Mouse (Mus musculus): Measurements from ENCODE around the gene Col10a1. TPM values are rescaled to one million over a fixed set of nuclear protein-coding genes. Genes with fewer than 3 reads are reported as not detected.

The Col10a1 gene
- total RNA-seq (2014; rRNA removed) (not detected in 2 replicates), polyA plus RNA-seq (2012; rRNA removed) (not detected in 2 replicates)

- no peaks in the 10 kb centered on the region for H3K4me1 ChIP-seq (ENCODE audit: control insufficient read depth, insufficient read depth, low read length)
- WGBS, result 87% methylated on average over 8 of the region's 8 CpGs
- TF ChIP-seq POLR2A (IDR thresholded peaks at IDR 0.05; ENCODE audit: extremely low read depth, insufficient read depth, low read length) (no peak), CTCF (IDR thresholded peaks at IDR 0.05; ENCODE audit: low read depth, low read length) (no peak)
- no peak within 1 kb of the TSS for H3K4me3 ChIP-seq (ENCODE audit: insufficient read depth, low read depth, low read length)
- H3K27ac ChIP-seq (replicated peaks; ENCODE audit: insufficient read depth, low read depth, low read length), result no peak within 1 kb of the TSS
- no peak within 1 kb of the TSS for H3K9ac ChIP-seq (ENCODE audit: low read depth, low read length)
- no peak for DNase-seq (ENCODE audit: extremely low read depth, low read depth, low spot score)
- no peaks in the 10 kb centered on the region for H3K27me3 ChIP-seq (ENCODE audit: control insufficient read depth, insufficient read depth, low read length)
- no peaks in the 10 kb centered on the region for H3K79me2 ChIP-seq (ENCODE audit: control insufficient read depth, insufficient read depth, low read length)
- no peaks in the 10 kb centered on the region; the same call in 1 of the 2 replicates for H3K36me3 ChIP-seq (ENCODE audit: control insufficient read depth, insufficient read depth, low read length)
Observed at GRCm38 (mm10) chr10:34389681-34390080, at the start of gene Col10a1. Gene Col10a1, plus strand, starts transcription at chr10:34389981.

DNA sequence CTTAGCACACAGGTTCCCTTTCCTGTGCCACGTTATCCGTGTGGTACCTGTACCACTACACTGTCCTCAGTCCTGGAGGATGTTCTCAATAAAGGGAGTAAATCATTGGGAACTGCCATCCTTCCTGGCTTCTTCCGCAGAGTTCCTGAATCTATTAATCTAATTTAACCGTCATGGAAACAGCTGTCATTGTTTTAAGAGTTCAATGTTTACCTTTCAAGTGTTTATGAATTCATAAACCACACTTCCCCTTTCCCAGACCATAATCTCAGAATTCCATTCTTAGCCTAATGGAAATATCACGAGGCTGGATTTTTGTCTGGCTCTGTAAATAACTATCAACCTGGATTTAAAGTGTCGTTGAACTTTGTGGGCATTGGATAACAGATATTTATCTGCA lies 48.8 kb upstream of the Col10a1 start:
- WGBS, result 77% methylated on average over 6 of the region's 6 CpGs
- DNase-seq (ENCODE audit: extremely low read depth, low read depth, low spot score), result no peak
- Histone ChIP-seq H3K27me3 (ENCODE audit: control insufficient read depth, insufficient read depth, low read length) (no peaks in the 10 kb centered on the region), H3K27ac (replicated peaks; ENCODE audit: insufficient read depth, low read depth, low read length) (no peak overlapping the region), H3K36me3 (ENCODE audit: control insufficient read depth, insufficient read depth, low read length) (no peaks in the 10 kb centered on the region), H3K9ac (ENCODE audit: low read depth, low read length) (no peak overlapping the region), H3K4me1 (ENCODE audit: control insufficient read depth, insufficient read depth, low read length) (no peaks in the 10 kb centered on the region), H3K4me3 (ENCODE audit: insufficient read depth, low read depth, low read length) (no peak overlapping the region), H3K79me2 (ENCODE audit: control insufficient read depth, insufficient read depth, low read length) (no peaks in the 10 kb centered on the region)
- TF ChIP-seq POLR2A (IDR thresholded peaks at IDR 0.05; ENCODE audit: extremely low read depth, insufficient read depth, low read length), result no peak
- TF ChIP-seq CTCF (IDR thresholded peaks at IDR 0.05; ENCODE audit: low read depth, low read length), result no peak

- no peaks in the 10 kb centered on the region for H3K79me2 ChIP-seq (ENCODE audit: control insufficient read depth, insufficient read depth, low read length)
- WGBS, result 95% methylated on average over 1 of the region's 1 CpGs
- H3K4me1 ChIP-seq (ENCODE audit: control insufficient read depth, insufficient read depth, low read length), result no peaks in the 10 kb centered on the region
- TF ChIP-seq CTCF (IDR thresholded peaks at IDR 0.05; ENCODE audit: low read depth, low read length) (no peak), POLR2A (IDR thresholded peaks at IDR 0.05; ENCODE audit: extremely low read depth, insufficient read depth, low read length) (no peak)
- H3K27ac ChIP-seq (replicated peaks; ENCODE audit: insufficient read depth, low read depth, low read length), result no peak overlapping the region
- DNase-seq (ENCODE audit: extremely low read depth, low read depth, low spot score), result no peak
- no peak overlapping the region for H3K4me3 ChIP-seq (ENCODE audit: insufficient read depth, low read depth, low read length)
- no peaks in the 10 kb centered on the region for H3K36me3 ChIP-seq (ENCODE audit: control insufficient read depth, insufficient read depth, low read length)
- no peak overlapping the region for H3K9ac ChIP-seq (ENCODE audit: low read depth, low read length)
- no peaks in the 10 kb centered on the region for H3K27me3 ChIP-seq (ENCODE audit: control insufficient read depth, insufficient read depth, low read length)
Observed at GRCm38 (mm10) chr10:34341886-34342285, 47.9 kb upstream of the Col10a1 start.

DNA sequence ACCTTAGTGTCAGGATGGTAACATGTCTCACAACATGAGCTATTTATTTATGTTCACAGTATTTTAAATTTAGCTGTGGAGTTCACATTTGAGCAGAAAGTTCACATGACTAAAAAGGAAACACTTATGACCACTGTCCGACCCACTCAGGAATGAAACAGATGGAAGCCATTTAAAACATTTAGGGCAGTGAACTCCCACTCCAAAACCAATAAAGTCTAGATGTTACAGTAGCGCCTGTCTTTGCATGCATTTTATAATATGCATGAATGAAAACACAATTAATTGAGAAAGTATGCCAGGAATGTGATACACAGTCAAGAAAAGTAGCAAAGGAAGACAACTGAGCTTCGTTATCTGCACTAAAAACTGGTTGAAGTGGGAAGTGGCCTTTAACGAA lies 37.6 kb upstream of the Col10a1 start:
- H3K27ac ChIP-seq (replicated peaks; ENCODE audit: insufficient read depth, low read depth, low read length), result no peak overlapping the region
- 88% methylated on average over 4 of the region's 4 CpGs for WGBS
- H3K36me3 ChIP-seq (ENCODE audit: control insufficient read depth, insufficient read depth, low read length), result no peaks in the 10 kb centered on the region; the same call in 1 of the 2 replicates
- no peaks in the 10 kb centered on the region for H3K27me3 ChIP-seq (ENCODE audit: control insufficient read depth, insufficient read depth, low read length)
- DNase-seq (ENCODE audit: extremely low read depth, low read depth, low spot score), result no peak
- no peaks in the 10 kb centered on the region; the same call in 1 of the 2 replicates for H3K79me2 ChIP-seq (ENCODE audit: control insufficient read depth, insufficient read depth, low read length)
- no peak overlapping the region for H3K9ac ChIP-seq (ENCODE audit: low read depth, low read length)
- H3K4me1 ChIP-seq (ENCODE audit: control insufficient read depth, insufficient read depth, low read length), result no peaks in the 10 kb centered on the region
- H3K4me3 ChIP-seq (ENCODE audit: insufficient read depth, low read depth, low read length), result no peak overlapping the region
- TF ChIP-seq CTCF (IDR thresholded peaks at IDR 0.05; ENCODE audit: low read depth, low read length) (no peak), POLR2A (IDR thresholded peaks at IDR 0.05; ENCODE audit: extremely low read depth, insufficient read depth, low read length) (no peak)

DNA sequence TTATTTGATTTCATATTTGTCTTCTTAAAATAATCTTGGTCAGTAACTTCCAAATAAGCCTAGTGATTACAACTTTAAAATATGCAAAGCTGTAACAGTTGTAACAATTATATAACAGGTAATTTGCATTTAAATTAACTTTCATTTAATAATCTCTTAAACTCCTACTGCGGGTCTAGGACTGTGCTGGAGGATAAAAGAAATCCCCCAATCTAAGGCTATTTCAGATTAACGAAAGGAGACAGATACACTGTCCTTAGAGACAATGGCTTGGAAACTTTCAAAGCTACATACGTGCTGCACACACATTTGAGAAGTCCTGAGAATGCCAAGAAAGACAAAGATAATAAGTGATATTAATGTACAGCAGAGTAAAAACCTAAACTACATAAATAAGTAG lies 31.5 kb upstream of the Col10a1 start:
- no peaks in the 10 kb centered on the region for H3K27me3 ChIP-seq (ENCODE audit: control insufficient read depth, insufficient read depth, low read length)
- DNase-seq (ENCODE audit: extremely low read depth, low read depth, low spot score), result no peak
- WGBS, result 94% methylated on average over 3 of the region's 3 CpGs
- no peaks in the 10 kb centered on the region for H3K4me1 ChIP-seq (ENCODE audit: control insufficient read depth, insufficient read depth, low read length)
- no peak overlapping the region for H3K9ac ChIP-seq (ENCODE audit: low read depth, low read length)
- H3K4me3 ChIP-seq (ENCODE audit: insufficient read depth, low read depth, low read length), result no peak overlapping the region
- no peak overlapping the region for H3K27ac ChIP-seq (replicated peaks; ENCODE audit: insufficient read depth, low read depth, low read length)
- no peaks in the 10 kb centered on the region for H3K36me3 ChIP-seq (ENCODE audit: control insufficient read depth, insufficient read depth, low read length)
- H3K79me2 ChIP-seq (ENCODE audit: control insufficient read depth, insufficient read depth, low read length), result no peaks in the 10 kb centered on the region
- TF ChIP-seq CTCF (IDR thresholded peaks at IDR 0.05; ENCODE audit: low read depth, low read length) (no peak), POLR2A (IDR thresholded peaks at IDR 0.05; ENCODE audit: extremely low read depth, insufficient read depth, low read length) (no peak)

- Histone ChIP-seq H3K79me2 (ENCODE audit: control insufficient read depth, insufficient read depth, low read length) (no peaks in the 10 kb centered on the region), H3K4me3 (ENCODE audit: insufficient read depth, low read depth, low read length) (no peak overlapping the region), H3K9ac (ENCODE audit: low read depth, low read length) (no peak overlapping the region), H3K36me3 (ENCODE audit: control insufficient read depth, insufficient read depth, low read length) (no peaks in the 10 kb centered on the region), H3K27me3 (ENCODE audit: control insufficient read depth, insufficient read depth, low read length) (no peaks in the 10 kb centered on the region), H3K27ac (replicated peaks; ENCODE audit: insufficient read depth, low read depth, low read length) (no peak overlapping the region), H3K4me1 (ENCODE audit: control insufficient read depth, insufficient read depth, low read length) (no peaks in the 10 kb centered on the region)
- no peak for DNase-seq (ENCODE audit: extremely low read depth, low read depth, low spot score)
- no peak for TF ChIP-seq POLR2A (IDR thresholded peaks at IDR 0.05; ENCODE audit: extremely low read depth, insufficient read depth, low read length)
- no peak for TF ChIP-seq CTCF (IDR thresholded peaks at IDR 0.05; ENCODE audit: low read depth, low read length)
Observed at GRCm38 (mm10) chr10:34363756-34364155, 26.0 kb upstream of the Col10a1 start.
